Mouse (Mus musculus) small intestine, adult 2 months (tissue): ENCODE measurements around the gene Insm2.

Source experiments
- CTCF ChIP-seq: fragments of 200-500 bp; IDR thresholded peaks from 2 replicates; pipeline ENCODE4 v1.5.1; 2012; ENCODE audit warnings: low read depth, mild to moderate bottlenecking, control low read depth, inconsistent platforms, low read length, moderate library complexity, mixed read lengths; ENCODE audit not compliant: insufficient replicate concordance, insufficient read length; ENCODE audit errors: extremely low read depth
- POLR2A ChIP-seq: fragments of 200-500 bp; IDR thresholded peaks from 2 replicates; pipeline ENCODE4 v1.6.1; 2012; ENCODE audit warnings: low read depth, mild to moderate bottlenecking, control low read depth, inconsistent platforms, low read length, moderate library complexity

DNA sequence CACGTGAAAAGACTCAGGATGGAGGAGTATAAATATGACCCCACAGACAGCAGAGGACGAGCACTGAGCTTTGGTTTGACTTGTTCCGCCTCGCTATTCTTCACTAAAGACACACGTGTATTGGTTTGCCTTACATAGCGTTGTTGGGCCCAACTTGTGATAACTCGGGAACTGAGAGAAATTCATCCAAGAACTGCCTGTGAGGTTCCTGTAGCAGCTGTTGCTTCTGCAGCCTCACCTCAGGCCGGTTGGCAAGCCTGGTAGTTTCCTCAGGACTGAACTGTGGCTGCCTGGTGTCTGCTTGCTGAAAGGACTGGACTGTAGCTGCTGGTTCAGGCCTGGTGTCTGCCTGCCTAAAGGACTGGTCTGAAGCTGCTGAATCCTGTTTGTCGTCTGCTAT is 28.6 kb upstream of the Insm2 start:
- TF ChIP-seq CTCF (no peak), POLR2A (no peak)
